Mouse (Mus musculus): ENCODE results near the gene Rnase9. TPM values are rescaled to one million over a fixed set of nuclear protein-coding genes. Genes with fewer than 3 reads are reported as not detected.

Gene Rnase9
- 0.32 TPM for polyA plus RNA-seq (2017; shearing (Covaris generic))

GRCm38 (mm10) chr14:51041769-51042168 lies at the start of gene Rnase9:
Rnase9 (minus strand) TSS chr14:51041869.

GRCm38 (mm10) chr14:51074335-51074734 lies 32.7 kb upstream of the Rnase9 start, which contains the start of gene Olfr750:
Olfr750 (minus strand) TSS chr14:51074435.

GRCm38 (mm10) chr14:51057401-51057831 lies 15.7 kb upstream of the Rnase9 start, which contains the start of gene Rnase12:
Rnase12 (minus strand) TSS chr14:51057661.

DNA sequence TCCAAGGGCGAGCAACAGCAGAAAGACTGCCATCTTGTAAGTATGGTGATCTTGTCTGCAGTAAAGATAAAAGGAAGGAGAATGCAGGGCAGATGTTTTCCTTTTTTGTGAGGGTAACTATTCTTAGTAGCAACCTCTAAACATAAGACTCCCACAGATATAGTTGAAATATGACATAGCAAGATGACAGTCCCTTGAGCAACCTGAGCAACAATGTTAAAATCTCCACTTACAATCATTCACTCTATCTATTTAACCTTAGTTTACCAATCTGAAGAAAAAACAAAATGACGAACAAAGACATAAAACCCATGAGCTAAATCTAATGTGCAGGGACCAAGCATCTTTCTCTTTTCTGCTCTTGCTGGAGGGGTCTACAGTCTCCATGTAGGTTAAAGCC lies 8.4 kb upstream of the Rnase9 start, which contains the start of gene Rnase11:
Gene Rnase11, minus strand, starts transcription at position 101 of the 400 bp plus-strand sequence.

DNA sequence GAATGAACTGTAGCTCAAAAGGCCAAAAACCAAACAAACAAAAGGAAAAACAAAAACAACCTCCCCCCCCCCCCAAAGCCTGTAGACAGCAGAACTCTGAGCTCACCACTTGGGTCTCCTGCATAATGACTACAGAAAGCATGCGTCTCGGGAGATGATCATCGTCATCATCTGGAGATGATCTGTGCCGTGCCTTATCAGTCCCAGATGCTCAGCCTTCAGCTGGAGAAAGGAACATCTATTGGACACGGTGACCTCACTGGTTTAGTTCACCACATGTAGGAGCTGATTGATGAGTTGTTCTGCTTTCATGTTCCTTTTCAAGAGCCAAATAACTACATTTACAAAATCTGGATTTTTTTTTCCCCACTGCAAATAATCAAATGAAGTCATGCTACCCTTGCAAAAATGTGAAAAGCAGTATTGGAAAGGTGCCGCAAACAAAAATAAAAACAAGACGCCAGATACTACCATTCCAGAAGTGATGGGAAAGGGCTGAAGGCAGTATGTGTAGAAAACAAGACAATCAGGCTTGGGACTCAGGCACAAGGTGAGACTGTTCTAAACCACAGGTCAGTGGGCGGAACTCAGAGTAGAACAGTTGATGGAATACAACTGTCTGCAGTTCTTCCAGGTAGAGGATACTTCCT lies 34.4 kb downstream of the Rnase9 start, which contains the start of gene Rnase10:
Gene Rnase10, plus strand, starts transcription at position 600 of the 650 bp plus-strand sequence.

Other genes starting within 250 kb of the Rnase9 start
- gene Ccnb1ip1, start 234.1 kb downstream of the Rnase9 start, polyA plus RNA-seq (2017; shearing (Covaris generic)), result not detected
- gene Parp2, start 234.0 kb downstream of the Rnase9 start, polyA plus RNA-seq (2017; shearing (Covaris generic)), result 62.2 TPM
- gene Tep1, start 171.3 kb downstream of the Rnase9 start, polyA plus RNA-seq (2017; shearing (Covaris generic)), result 14.5 TPM
- gene Klhl33, start 144.4 kb downstream of the Rnase9 start, polyA plus RNA-seq (2017; shearing (Covaris generic)), result 0.41 TPM
- gene Osgep, start 117.0 kb downstream of the Rnase9 start, polyA plus RNA-seq (2017; shearing (Covaris generic)), result 83.6 TPM
- gene Apex1, start 116.9 kb downstream of the Rnase9 start, polyA plus RNA-seq (2017; shearing (Covaris generic)), result 33.1 TPM
- 138 TPM for gene Pip4p1, start 111.0 kb downstream of the Rnase9 start, polyA plus RNA-seq (2017; shearing (Covaris generic))
- gene Pnp, start 110.8 kb downstream of the Rnase9 start, polyA plus RNA-seq (2017; shearing (Covaris generic)), result 40.7 TPM
- not detected for gene Gm49342, start 97.4 kb downstream of the Rnase9 start, polyA plus RNA-seq (2017; shearing (Covaris generic))
- gene Pnp2, start 85.9 kb downstream of the Rnase9 start, polyA plus RNA-seq (2017; shearing (Covaris generic)), result not detected
- not detected for gene Rnase10, start 34.1 kb downstream of the Rnase9 start, polyA plus RNA-seq (2017; shearing (Covaris generic))
- not detected for gene Rnase11, start 8.3 kb upstream of the Rnase9 start, polyA plus RNA-seq (2017; shearing (Covaris generic))
- gene Rnase12, start 15.8 kb upstream of the Rnase9 start, polyA plus RNA-seq (2017; shearing (Covaris generic)), result not detected
- not detected for gene Olfr750, start 32.6 kb upstream of the Rnase9 start, polyA plus RNA-seq (2017; shearing (Covaris generic))
- gene Rnase4, start 49.2 kb upstream of the Rnase9 start, polyA plus RNA-seq (2017; shearing (Covaris generic)), result 8.5 TPM
- 3.5 TPM for gene Ang, start 49.3 kb upstream of the Rnase9 start, polyA plus RNA-seq (2017; shearing (Covaris generic))
- gene Eddm3b, start 72.6 kb upstream of the Rnase9 start, polyA plus RNA-seq (2017; shearing (Covaris generic)), result not detected
- gene Rnase6, start 82.0 kb upstream of the Rnase9 start, polyA plus RNA-seq (2017; shearing (Covaris generic)), result not detected
- gene Rnase1, start 104.9 kb upstream of the Rnase9 start, polyA plus RNA-seq (2017; shearing (Covaris generic)), result not detected
- not detected for gene Rnase2b, start 120.4 kb upstream of the Rnase9 start, polyA plus RNA-seq (2017; shearing (Covaris generic))
- not detected for gene Ang2, start 157.3 kb upstream of the Rnase9 start, polyA plus RNA-seq (2017; shearing (Covaris generic))
- not detected for gene Ear14, start 161.5 kb upstream of the Rnase9 start, polyA plus RNA-seq (2017; shearing (Covaris generic))
- not detected for gene Rnase2a, start 214.2 kb upstream of the Rnase9 start, polyA plus RNA-seq (2017; shearing (Covaris generic))